Mouse (Mus musculus) layer of hippocampus, adult 11-12 months (tissue): ENCODE data around the gene Gnl3.
A peak's percentile ranks its signal among the peaks of the same experiment; 100 is the strongest.

Experiments
- DNase-seq: peaks from one replicate; pipeline ENCODE4 v3.0.0; 2022; ENCODE audit warnings: low spot score

Gnl3 gene

GRCm38 (mm10) chr14:31018860-31019291, at the start of gene Gnl3, which contains the start of gene Pbrm1:
Gene Gnl3, minus strand, starts transcription at chr14:31019152.
Gene Pbrm1, plus strand, starts transcription at chr14:31019138.
- peak; percentile 97 for DNase-seq

GRCm38 (mm10) chr14:31062277-31062676, 43.3 kb upstream of the Gnl3 start:
- DNase-seq = no peak

- DNase-seq = no peak
Observed at GRCm38 (mm10) chr14:31045817-31046216, 26.9 kb upstream of the Gnl3 start.

- no peak for DNase-seq
Observed at GRCm38 (mm10) chr14:31045296-31045695, 26.3 kb upstream of the Gnl3 start.

GRCm38 (mm10) chr14:31025785-31026184, 6.8 kb upstream of the Gnl3 start:
- no peak for DNase-seq

- DNase-seq = no peak
Observed at GRCm38 (mm10) chr14:31022579-31022978, 3.6 kb upstream of the Gnl3 start.

GRCm38 (mm10) chr14:31019331-31020205, 616 bp upstream of the Gnl3 start:
- DNase-seq = peak; percentile 60

- no peak for DNase-seq
Observed at GRCm38 (mm10) chr14:31017854-31018253, 1.1 kb downstream of the Gnl3 start.

- DNase-seq = no peak
Observed at GRCm38 (mm10) chr14:31016063-31016462, 2.9 kb downstream of the Gnl3 start.

- no peak for DNase-seq
Observed at GRCm38 (mm10) chr14:31013928-31014327, 5.0 kb downstream of the Gnl3 start.

- DNase-seq = no peak
Observed at GRCm38 (mm10) chr14:31011588-31011987, 7.4 kb downstream of the Gnl3 start.

GRCm38 (mm10) chr14:31006779-31007178, 12.2 kb downstream of the Gnl3 start:
- DNase-seq = no peak

- no peak for DNase-seq
Observed at GRCm38 (mm10) chr14:31004527-31004926, 14.4 kb downstream of the Gnl3 start.

GRCm38 (mm10) chr14:31001307-31002205, 17.4 kb downstream of the Gnl3 start, which contains the start of the genes Glt8d1 and Spcs1:
Gene Glt8d1, plus strand, starts transcription at chr14:31001400.
Gene Spcs1, minus strand, starts transcription at chr14:31001672.
- DNase-seq = peak; percentile 85

- DNase-seq = no peak
Observed at GRCm38 (mm10) chr14:31000816-31001306, 18.1 kb downstream of the Gnl3 start.

GRCm38 (mm10) chr14:31000356-31000755, 18.6 kb downstream of the Gnl3 start:
- DNase-seq = no peak

- DNase-seq = no peak
Observed at GRCm38 (mm10) chr14:30996417-30996816, 22.5 kb downstream of the Gnl3 start.

GRCm38 (mm10) chr14:30976222-30976621, 42.7 kb downstream of the Gnl3 start:
- DNase-seq = no peak

GRCm38 (mm10) chr14:30974204-30974603, 44.7 kb downstream of the Gnl3 start:
- DNase-seq = peak; percentile 72
